Mouse (Mus musculus): ENCODE results near the gene Dtl. TPM values are rescaled to one million over a fixed set of nuclear protein-coding genes. Genes with fewer than 3 reads are reported as not detected.

Gene Dtl
- polyA plus RNA-seq (2014; fragmentation: Illumina TruSeq; extraction: RNeasy Lipid Tissue Mini Kit (QIAGEN cat#74804); ENCODE audit: low read depth, low replicate concordance), result 0.12 TPM

DNA sequence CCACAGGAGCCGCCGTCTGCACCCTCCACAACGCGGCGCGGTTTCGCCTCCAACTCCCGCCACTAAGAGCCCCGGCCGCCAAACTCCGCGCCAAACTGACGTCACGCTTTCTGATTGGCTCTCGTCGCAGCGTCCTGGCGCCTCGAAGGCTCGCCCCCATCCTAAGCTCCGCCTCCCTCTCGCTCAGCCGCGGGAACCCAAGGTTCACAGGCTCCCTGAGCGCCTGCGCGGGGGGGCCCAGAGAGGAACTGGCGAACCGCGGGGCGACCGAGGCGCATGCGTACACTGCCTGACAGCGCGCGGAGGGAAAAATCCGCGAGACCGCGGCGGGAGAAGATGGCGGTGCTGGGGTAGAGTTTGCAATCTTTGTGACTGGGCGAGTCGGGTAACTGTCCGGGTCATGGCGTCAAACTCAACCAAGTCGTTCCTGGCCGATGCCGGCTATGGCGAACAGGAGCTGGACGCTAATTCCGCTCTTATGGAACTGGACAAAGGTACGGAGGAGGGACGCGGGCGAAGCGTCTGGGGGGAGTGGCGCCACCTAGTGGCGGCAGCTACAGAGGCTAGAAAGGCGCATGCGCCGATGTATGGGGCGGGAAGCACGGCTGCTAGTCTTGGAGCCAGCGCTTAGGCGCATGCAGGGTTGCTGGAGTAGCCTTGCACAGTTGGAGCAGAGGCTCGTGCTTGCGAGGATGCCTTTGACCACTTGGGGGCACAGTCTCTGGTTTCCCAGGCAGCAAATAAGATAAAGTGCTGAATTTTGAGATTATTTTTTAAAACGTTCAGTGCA lies at the start of gene Dtl, which contains the start of gene Ints7:
Dtl (minus strand) TSS at position 87 of the 790 bp plus-strand sequence.
Ints7 (plus strand) TSS at position 179 of the 790 bp plus-strand sequence.

Other genes starting within 250 kb of the Dtl start
- gene Tmem206, start 249.6 kb downstream of the Dtl start, polyA plus RNA-seq (2014; fragmentation: Illumina TruSeq; extraction: RNeasy Lipid Tissue Mini Kit (QIAGEN cat#74804); ENCODE audit: low read depth, low replicate concordance), result 14.9 TPM
- gene Ppp2r5a, start 172.3 kb downstream of the Dtl start, polyA plus RNA-seq (2014; fragmentation: Illumina TruSeq; extraction: RNeasy Lipid Tissue Mini Kit (QIAGEN cat#74804); ENCODE audit: low read depth, low replicate concordance), result 190 TPM
- gene Ints7, start 92 bp upstream of the Dtl start, polyA plus RNA-seq (2014; fragmentation: Illumina TruSeq; extraction: RNeasy Lipid Tissue Mini Kit (QIAGEN cat#74804); ENCODE audit: low read depth, low replicate concordance), result 7.2 TPM
- 105 TPM for gene Lpgat1, start 142.3 kb upstream of the Dtl start, polyA plus RNA-seq (2014; fragmentation: Illumina TruSeq; extraction: RNeasy Lipid Tissue Mini Kit (QIAGEN cat#74804); ENCODE audit: low read depth, low replicate concordance)
- 0.81 TPM for gene Nek2, start 245.9 kb upstream of the Dtl start, polyA plus RNA-seq (2014; fragmentation: Illumina TruSeq; extraction: RNeasy Lipid Tissue Mini Kit (QIAGEN cat#74804); ENCODE audit: low read depth, low replicate concordance)